Mouse (Mus musculus) neutrophil, adult 65 days (primary cell): ENCODE data around the gene Sox9. TPM values are rescaled to one million over a fixed set of nuclear protein-coding genes. Genes with fewer than 3 reads are reported as not detected.

Experiments used
- total RNA-seq: library from RNA; stranded (reverse); gene quantifications from 2 replicates; pipeline ENCODE4 v1.2.4, GENCODE M21; 2023

Gene Sox9
- not detected in 2 replicates for total RNA-seq

GRCm38 (mm10) chr11:112781994-112782356 is at the start of gene Sox9:
Sox9 (plus strand) TSS chr11:112782224.

